Mouse (Mus musculus) cerebellum, adult 2 months (tissue): Measurements from ENCODE around the gene Snrpd2.

Experiments used
- CTCF ChIP-seq: fragments of 200-500 bp; IDR thresholded peaks from 2 replicates; pipeline ENCODE4 v1.5.1; 2011; ENCODE audit warnings: low read depth, mild to moderate bottlenecking, control low read depth, low read length, moderate library complexity, borderline replicate concordance; ENCODE audit not compliant: insufficient read depth
- POLR2A ChIP-seq: fragments of 200-500 bp; IDR thresholded peaks from 2 replicates; pipeline ENCODE4 v1.6.1; 2011; ENCODE audit warnings: low read length, control low read depth, borderline replicate concordance; ENCODE audit not compliant: insufficient read depth

GRCm38 (mm10) chr7:19164978-19165377 lies 15.5 kb downstream of the Snrpd2 start:
- TF ChIP-seq POLR2A (no peak), CTCF (no peak)
